ENCODE assay signal across 9 mouse cellular contexts in genomic region chr8:10664861-10665543, GRCm38 (mm10).
DNase-seq lines count a peak whose midpoint lies in the region; ATAC-seq and TF ChIP-seq lines count a peak whose summit lies in the region.
"Had no signal": no experiment of that assay in that cellular context is flagged by ENCODE, and none has a peak within 500 bp of the region (broad histone marks: within the 10 kb centered on the region; RNA-seq: fewer than 3 reads in every experiment).

No protein-coding gene starts in this region.

- ATAC-seq in lung, embryonic 15.5 days (ENCODE audit: borderline replicate concordance, extremely low read depth, low FRiP score, low TSS enrichment), result no peak
- ATAC-seq in liver, postnatal 0 days, result no peak

- TF ChIP-seq POLR2A in embryonic fibroblast, embryonic 13.5 days (IDR thresholded peaks at IDR 0.05; ENCODE audit: low read depth, low read length), result no peak

- no peak for TF ChIP-seq EP300 in liver, postnatal 0 days (IDR thresholded peaks at IDR 0.05; ENCODE audit: low read depth)

- DNase-seq in heart, adult 11 months, result peak; percentile 86
- DNase-seq in heart, adult 18-20 months, result no peak
- peak; percentile 88 for DNase-seq in 3134 (ENCODE audit: extremely low read depth, insufficient read length, low spot score)
- DNase-seq in natural killer cell, adult 2 months (ENCODE audit: low spot score in 2 of 2), result no peak
- no peak for DNase-seq in liver, postnatal 0 days
- no peak for DNase-seq in frontal cortex, postnatal 10 days (ENCODE audit: low spot score in 2 of 2)
- DNase-seq: cerebellum, adult 11 months had no signal

- peak overlapping the region; percentile 45 for H3K27ac ChIP-seq in embryonic fibroblast, embryonic 13.5 days (ENCODE audit: insufficient read depth, low read length)
- peak overlapping the region; percentile 18; the same call in 1 of the 2 replicates for H3K27ac ChIP-seq in lung, embryonic 15.5 days
- no peak overlapping the region for H3K27ac ChIP-seq in liver, postnatal 0 days (ENCODE audit: low read depth)

- no peaks in the 10 kb centered on the region for H3K27me3 ChIP-seq in lung, embryonic 15.5 days
- no peaks in the 10 kb centered on the region for H3K27me3 ChIP-seq in liver, postnatal 0 days (ENCODE audit: insufficient read depth, low read length)

- no peak overlapping the region for H3K4me3 ChIP-seq in embryonic fibroblast, embryonic 13.5 days (ENCODE audit: insufficient read depth, low read length)
- no peak overlapping the region for H3K4me3 ChIP-seq in lung, embryonic 15.5 days
- H3K4me3 ChIP-seq in liver, postnatal 0 days (ENCODE audit: low read depth, low read length), result no peak overlapping the region

- H3K4me2 ChIP-seq in lung, embryonic 15.5 days, result no peak overlapping the region
- H3K4me2 ChIP-seq in liver, postnatal 0 days (ENCODE audit: low read depth, low read length), result no peak overlapping the region

- no peaks in the 10 kb centered on the region for H3K9me3 ChIP-seq in lung, embryonic 15.5 days
- H3K9me3 ChIP-seq in liver, postnatal 0 days (ENCODE audit: low read length), result no peaks in the 10 kb centered on the region

- 14% methylated on average over 13 of the region's 13 CpGs for WGBS in lung, embryonic 15.5 days
- 50% methylated on average over 13 of the region's 13 CpGs for WGBS in liver, postnatal 0 days (ENCODE audit: insufficient replicate concordance)

- H3K9ac ChIP-seq in lung, embryonic 15.5 days, result no peak overlapping the region
- H3K9ac ChIP-seq in liver, postnatal 0 days (replicated peaks), result no peak overlapping the region

- no peaks in the 10 kb centered on the region for H3K36me3 ChIP-seq in lung, embryonic 15.5 days
- no peaks in the 10 kb centered on the region for H3K36me3 ChIP-seq in liver, postnatal 0 days (replicated peaks; ENCODE audit: insufficient read depth, low read length)

- peaks cover 10% of the 10 kb centered on the region for H3K4me1 ChIP-seq in embryonic fibroblast, embryonic 13.5 days (ENCODE audit: control insufficient read depth, insufficient read depth, low read length)
- H3K4me1 ChIP-seq in lung, embryonic 15.5 days, result peaks cover 13% of the 10 kb centered on the region
- peaks cover 7% of the 10 kb centered on the region for H3K4me1 ChIP-seq in liver, postnatal 0 days (ENCODE audit: insufficient read depth)

- no peak for TF ChIP-seq CTCF in embryonic fibroblast, embryonic 13.5 days (IDR thresholded peaks at IDR 0.05; ENCODE audit: borderline replicate concordance, insufficient read depth, low read length)
- TF ChIP-seq CTCF in liver, postnatal 0 days (IDR thresholded peaks at IDR 0.05; ENCODE audit: low read depth), result no peak

Comparison
In these comparisons a context has a peak if more than half of its experiments do, and no peak if none do; other contexts are left out.
1. DNase-seq: peak in heart, adult 11 months (single experiment) and 3134 (single experiment); none in heart, adult 18-20 months (0 of 2), natural killer cell, adult 2 months (0 of 2), liver, postnatal 0 days (single experiment) and frontal cortex, postnatal 10 days (0 of 2).